Mouse (Mus musculus): ENCODE data around the gene Pcdh8. TPM values are rescaled to one million over a fixed set of nuclear protein-coding genes. Genes with fewer than 3 reads are reported as not detected.

Pcdh8 gene
- not detected for polyA plus RNA-seq (2017; shearing (Covaris generic))

GRCm38 (mm10) chr14:79771094-79771535 lies at the start of gene Pcdh8:
Pcdh8 (minus strand) TSS chr14:79771312.

Other genes with a start within 250 kb of the Pcdh8 start
- gene Sugt1, start 183.6 kb downstream of the Pcdh8 start, polyA plus RNA-seq (2017; shearing (Covaris generic)): 136 TPM
- not detected for gene Cnmd, start 109.1 kb downstream of the Pcdh8 start, polyA plus RNA-seq (2017; shearing (Covaris generic))
- gene Olfm4, start 212.8 kb upstream of the Pcdh8 start, polyA plus RNA-seq (2017; shearing (Covaris generic)): not detected